Mouse (Mus musculus) retina, postnatal 7 days (tissue): ENCODE measurements around the gene Sec16b.

Source experiments
- DNase-seq: peaks from one replicate; pipeline ENCODE4 v3.0.0-alpha.2; 2012; ENCODE audit warnings: low read depth, low spot score

The Sec16b gene

DNA sequence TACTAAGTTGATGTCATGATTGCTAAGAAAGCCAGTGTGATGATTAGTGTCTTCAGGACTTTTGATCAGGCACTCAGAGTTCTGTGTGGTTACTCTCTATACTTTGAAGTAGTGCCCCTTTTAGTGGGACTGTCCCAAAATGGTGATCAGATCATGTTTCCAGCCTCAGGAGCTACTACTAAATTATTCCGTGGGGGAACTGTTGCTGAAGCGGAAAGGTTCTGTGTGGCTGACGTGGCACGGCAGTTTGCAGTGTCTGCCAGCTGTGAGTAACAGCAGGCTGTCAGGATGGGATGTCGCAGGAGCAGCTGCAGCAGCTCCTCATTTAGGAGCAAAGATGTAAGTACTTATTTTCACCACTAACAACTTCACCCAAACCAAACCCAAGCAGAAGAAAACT is at the start of gene Sec16b:
Sec16b (plus strand) TSS at position 207 of the 400 bp plus-strand sequence.
- DNase-seq, result no peak

DNA sequence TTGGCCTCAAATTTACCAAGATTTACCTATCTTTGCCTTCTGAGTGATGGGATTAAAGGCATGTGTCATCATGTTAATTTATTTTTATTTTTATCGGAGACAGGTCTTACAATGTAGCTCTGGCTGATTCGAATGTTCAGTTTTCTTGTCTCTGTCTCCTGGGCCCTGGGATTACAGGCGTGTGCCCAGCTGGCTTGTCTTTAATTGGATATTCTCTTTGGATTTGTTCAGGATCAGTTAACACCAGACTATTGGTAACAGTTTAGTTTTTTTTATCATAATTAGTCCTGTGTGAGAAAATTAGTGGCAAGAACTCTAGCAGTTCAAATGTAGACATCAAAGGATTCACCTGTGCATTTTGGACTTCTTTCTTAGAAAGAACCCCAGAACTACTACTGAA is 48.7 kb upstream of the Sec16b start:
- DNase-seq, result no peak

DNA sequence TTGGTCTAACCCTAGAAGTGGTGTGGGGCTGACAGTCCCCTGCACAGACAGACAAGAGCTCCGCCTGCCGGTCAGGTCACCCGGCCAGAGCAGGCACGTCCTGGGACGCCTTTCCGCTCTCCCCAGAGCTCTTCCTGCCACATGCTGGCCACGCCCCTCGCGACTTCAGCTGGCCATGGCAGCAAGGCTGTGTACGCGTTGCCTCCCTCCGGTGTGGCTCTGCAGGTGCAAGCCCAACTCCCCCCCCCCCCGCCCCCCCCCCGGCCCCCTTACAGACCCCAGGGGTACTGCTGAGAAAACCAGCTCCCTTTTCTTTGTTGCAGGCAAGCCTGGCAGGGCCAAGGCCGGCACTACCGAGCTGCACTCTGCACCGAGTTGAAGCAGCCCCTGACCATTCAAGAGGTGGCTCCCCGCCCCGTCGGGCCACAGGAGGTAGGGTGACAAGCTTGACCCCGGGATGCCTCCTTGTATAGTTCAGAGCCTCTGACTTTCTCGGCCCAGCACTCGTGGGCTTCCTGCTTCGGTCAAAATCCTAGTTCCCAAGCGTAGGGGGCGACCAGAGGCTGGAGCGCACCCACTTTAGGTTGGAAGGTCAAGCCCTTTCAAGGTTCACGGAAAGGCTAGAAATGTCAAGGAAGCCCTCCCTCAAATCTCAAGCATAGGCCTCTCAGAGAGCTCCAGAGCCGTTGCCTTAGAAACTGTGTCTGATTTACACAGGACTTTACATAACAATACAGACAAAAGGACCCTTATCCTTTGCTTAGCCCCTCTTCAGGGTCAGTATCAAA is 47.9 kb upstream of the Sec16b start, which contains the start of gene Cryzl2:
Cryzl2 (plus strand) TSS at position 157 of the 788 bp plus-strand sequence.
- peak; percentile 21 for DNase-seq

DNA sequence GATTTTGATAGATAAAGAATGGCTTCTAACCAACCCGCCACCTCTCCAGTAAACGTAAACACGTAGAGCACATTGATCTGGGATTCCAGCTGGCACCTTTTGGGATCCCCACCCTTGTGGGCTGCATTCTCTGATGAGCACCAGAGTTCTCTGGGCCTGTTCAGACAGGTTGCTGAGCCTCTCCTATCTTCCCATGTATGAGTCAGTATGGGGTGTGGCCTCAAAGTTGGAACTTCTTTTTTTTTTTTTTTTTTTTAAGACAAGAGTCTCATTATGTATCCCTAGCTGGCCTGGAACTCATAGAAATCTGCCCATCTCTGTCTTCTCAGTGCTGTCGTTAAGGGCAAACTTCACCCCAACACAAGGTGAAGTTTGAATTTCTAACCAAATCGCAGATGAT is 46.6 kb upstream of the Sec16b start:
- no peak for DNase-seq

DNA sequence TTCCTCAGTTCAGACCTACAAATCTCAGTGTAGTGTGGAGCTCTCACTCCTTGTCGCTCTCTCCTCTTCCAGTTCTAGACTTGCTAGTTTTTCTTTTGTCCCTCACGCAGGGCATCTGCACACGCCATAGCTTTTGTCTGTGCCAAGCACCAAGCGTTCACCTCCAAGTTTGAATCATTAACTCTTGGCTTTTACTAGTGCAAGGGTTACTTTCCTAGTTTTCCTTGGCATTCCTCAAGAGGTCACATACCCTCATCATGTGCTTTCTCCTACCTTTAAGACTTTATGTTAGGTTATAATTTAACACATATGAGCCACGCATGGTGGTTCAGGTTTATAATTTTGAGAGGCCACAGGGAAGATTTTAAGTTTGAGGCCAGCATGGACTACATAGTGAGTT is 45.3 kb upstream of the Sec16b start:
- no peak for DNase-seq

DNA sequence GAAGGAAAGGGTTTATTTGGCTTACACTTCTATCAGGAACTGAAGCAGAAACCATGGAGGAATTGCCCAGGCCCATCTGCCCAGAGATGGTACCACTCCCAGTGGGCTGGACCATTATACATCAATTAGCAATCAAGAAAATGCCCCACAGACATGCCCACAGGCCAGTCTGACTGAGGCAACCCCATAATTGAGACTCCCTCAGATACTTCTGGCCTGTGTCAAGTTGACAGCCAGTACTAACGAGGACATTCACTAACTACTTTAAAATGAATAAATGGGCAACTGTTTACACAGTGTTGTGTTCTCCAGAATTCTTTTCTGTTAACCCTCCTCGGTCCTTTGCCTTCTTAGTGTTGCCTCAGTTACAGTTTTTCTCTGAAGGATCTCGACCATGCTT is 44.2 kb upstream of the Sec16b start:
- no peak for DNase-seq

DNA sequence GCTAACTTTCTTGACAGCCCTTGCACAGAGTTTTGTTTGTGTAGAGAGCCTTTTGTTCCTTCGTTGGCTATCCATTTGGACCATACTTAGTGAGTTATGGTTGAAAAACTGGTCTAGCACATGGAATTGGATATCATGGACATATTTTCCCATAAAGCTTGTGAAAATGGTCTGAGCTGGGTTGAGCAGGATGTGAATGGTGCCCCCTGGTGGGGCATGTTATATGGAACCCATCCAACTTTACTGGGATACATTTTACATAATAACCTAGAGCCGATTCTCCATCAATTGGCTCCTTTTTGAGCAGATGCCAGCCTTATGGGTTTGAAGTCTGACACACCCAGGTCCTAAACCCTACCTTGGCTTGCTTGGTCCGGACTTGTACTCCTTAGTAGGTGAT is 41.3 kb upstream of the Sec16b start:
- no peak for DNase-seq

DNA sequence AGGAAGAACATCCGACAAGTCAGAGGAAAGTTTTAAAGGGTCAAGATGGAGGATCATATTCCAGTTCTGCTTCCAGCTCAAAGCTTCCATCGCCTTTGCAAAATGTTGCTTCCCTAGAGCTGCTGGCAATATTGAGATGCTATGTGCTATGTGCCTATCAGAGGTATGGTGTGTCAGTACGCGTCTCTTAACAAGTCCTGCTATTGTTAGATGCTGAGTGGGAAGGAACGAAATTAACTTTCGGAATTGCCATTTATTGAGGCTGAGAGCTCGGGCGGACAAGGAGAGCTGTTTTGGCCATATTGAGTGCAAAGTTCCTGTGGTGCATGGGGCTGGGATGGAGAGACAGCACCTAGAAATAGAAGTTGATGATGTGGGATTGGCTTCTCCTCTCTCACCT is 38.7 kb upstream of the Sec16b start:
- no peak for DNase-seq

DNA sequence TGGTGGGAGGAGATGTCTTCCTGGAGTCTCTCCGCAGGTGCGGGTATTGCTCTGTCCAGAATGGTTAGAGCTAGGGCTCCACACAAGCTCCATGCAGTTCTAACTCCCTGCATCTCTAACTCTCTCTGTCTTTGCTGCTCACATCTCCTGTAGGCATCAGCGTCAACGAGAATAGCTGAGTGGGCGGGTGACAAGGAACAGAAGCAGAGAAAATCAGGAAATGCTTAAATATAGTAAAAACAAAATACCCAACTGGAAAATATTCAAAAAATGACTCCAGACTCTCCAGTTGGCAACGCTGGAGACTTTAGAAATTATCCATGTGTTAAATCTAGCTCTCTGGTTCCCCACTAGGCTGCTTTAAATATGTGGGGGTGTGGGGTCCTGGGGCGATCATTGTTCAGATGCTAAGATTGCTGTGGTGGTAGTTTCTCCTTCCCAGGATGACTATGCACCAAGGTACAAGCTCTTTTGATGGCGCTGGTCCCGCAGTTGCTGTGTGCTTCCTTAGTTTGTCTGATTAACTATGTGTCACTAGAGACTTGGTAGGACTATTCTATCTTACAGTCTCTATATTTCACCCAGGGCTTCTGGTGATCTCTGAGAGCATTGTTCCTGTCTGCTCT is 35.7 kb upstream of the Sec16b start:
- DNase-seq, result no peak

DNA sequence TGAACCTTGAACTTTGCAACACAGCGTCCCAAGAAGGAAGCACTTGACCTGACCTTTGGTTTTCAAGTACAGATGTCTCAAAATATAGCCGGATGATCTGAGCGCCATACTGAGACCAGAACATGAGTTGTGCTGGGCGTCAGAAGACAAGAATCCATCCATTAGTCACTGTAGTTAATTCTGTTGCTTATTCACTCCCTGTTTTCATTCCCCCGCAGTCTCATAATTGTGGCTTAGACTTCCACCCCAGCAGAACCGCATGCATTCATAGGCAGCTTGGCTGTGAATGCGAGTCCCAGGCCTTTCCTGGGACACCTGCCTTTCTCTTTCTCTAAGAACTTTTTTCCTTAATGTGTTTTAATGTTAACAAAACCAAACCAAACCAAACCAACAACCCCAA is 33.8 kb upstream of the Sec16b start:
- no peak for DNase-seq

DNA sequence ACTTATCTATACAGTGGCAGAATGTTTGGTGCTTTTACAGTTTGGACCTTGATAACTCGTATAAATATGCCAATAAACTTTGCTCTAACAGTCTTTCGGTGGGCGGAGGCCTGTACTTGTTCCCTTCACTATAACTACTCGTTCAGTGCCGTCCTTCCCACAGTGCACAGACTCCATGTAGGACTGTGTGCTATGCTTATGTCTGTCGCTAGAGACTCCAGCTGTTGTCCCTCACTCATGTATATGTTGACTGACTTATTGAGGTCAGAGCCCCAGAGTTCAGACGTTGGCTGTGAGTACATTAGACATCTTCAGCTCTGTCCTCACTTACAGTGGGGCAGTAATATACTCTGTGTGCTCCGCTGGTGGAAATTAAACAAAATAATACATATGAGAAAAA is 31.7 kb upstream of the Sec16b start:
- DNase-seq, result no peak

DNA sequence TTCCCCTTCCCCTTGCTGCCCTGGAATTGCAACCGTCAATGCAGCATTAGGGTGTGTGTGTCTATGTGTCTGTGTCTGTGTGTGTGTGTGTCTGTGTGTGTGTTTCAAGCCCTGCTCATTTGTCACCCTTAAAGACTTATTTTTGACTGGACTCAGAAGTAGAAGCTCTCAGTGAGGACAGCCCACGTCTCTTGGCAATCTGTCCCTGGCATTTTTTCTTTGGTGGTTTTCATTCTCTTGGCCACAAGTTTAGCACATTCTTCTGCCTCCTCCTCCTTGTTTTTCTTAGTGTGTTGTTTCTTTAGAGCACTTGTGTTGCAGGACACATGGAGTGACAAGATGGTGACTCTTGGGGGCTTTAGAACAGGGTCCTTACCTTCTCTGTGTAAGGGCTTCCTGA is 30.3 kb upstream of the Sec16b start:
- DNase-seq, result no peak

DNA sequence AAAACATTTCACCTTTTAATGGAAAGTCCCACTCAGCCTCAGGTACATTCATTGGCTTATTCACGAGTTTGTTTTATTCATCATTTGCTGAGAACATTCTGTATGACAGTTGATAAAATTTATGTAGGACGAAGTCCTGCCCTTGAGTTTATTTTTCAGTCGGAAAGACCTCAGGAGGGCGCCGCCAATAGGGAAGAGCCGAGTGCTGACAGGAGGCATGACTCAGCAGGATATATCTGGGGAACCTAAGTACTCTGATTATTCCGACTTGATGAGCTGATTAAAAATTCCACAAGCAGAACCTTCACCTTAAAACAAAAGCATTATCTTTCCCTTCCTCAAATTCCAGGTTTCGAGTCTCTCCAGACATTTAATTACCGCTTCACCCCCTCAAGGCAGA is 26.4 kb upstream of the Sec16b start:
- no peak for DNase-seq

DNA sequence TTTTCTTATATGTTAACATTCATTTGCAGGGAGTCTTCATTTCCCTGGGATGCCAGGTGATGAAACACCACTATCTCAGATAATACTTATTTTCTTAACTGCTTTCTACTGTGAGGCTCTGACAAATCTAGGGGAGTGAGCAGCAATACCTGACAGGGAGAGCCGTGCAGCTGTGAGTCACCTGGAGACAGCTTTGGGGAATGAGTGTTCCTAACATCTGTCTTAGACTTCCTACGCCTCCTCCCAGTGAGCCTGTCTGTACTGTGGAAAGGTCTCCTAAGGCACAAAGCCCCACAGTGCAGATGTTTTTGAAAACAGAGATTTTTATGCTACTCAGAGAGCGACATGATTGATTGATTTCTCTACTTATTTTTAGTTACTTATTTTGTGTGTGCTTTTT is 25.6 kb upstream of the Sec16b start:
- no peak for DNase-seq

DNA sequence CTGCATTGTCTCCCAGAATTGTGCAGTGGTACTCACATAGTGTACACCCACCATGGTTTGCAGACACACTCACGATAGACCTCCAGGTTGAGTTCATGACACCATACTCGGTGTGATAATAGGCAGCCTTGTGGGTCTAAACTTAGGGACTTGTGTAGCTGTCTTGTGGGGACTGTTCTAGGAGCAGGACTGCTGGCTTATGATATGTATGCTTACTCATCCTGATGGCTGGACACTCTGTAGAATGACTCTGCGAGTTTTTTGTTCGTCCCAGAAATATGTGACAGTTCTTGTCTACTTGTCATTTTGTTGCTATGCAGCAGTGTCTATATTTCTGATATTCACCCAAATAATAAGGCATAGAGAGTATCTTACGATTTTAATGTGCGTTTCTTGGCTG is 24.9 kb upstream of the Sec16b start:
- no peak for DNase-seq

DNA sequence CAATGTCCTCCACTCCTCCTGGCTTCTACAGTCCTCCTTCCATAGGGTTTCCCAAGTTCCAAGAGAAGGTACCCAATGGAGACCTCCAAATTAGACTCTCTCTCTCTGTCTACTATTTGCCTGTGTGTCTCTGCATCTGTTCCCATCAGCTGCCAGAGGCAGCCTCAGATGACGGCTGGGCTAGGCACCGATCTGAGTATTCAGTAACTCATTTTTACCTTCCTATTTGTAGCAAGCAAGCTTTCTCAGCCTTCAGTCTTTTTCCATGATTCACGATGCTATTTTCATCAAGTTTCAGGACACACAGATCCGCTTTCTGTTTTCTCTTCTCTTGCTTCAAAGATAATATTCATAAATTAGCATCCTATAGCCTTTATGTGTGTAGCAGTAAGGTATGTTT is 22.4 kb upstream of the Sec16b start:
- DNase-seq, result no peak

DNA sequence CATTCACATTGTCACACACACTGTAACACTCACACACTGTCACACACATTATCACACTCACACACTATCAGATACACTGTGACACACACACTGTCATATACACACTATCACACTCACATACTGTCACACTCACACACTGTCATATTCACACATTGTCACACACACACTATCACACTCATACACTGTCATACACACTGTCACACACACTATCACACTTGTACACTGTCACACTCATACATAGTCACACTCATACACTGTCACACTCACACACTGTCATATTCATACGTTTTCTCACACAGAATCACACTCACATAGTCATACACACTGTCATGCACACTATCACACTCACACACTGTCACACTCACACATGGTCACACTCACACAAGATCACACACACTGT is 5.9 kb upstream of the Sec16b start:
- DNase-seq, result no peak

DNA sequence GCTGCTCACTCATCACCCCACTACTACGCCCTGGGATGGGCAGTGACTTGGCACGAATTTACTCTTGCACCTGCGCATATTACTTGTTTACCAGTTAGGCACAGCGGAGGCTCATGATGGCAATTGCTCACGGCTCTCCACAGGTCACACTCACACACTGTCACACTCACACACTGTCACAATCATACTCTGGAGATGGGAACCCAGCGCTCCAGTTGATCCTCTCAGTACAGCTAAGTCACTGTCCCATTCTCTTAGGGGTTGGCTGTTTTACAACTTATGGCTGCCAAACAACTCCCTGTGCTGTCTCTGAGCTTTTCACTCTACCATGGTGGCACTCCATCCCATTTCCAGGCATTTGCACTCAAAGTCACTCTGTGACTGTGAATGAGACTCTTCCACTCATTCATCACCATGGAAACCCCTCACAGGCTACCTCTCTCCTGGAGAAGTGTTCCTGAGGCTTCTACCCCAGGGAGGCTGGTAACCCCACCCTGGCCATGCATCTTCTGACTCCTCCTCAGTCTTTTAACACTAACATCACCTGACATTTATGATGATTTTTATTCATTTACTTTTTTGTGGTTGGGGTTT is 5.1 kb upstream of the Sec16b start:
- DNase-seq, result no peak

DNA sequence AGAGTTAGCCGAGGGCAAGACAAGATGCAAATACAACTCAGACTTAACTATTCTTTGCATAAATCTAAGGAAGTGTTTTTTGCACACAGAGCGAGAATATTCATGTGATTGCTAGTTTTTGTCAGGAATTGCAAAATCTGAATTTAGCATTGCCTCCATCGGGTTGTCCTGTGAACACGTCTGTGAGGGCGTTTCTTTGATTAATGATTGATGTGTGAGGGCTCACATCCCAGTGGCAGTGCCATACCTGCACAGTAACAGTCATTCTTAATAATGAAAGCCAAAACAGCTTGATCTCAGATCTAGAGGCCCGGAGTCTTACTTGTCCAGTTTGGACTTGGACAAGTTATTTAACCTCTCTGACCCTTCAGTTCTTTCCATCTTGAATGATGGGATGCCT is 3.5 kb upstream of the Sec16b start:
- DNase-seq, result no peak

DNA sequence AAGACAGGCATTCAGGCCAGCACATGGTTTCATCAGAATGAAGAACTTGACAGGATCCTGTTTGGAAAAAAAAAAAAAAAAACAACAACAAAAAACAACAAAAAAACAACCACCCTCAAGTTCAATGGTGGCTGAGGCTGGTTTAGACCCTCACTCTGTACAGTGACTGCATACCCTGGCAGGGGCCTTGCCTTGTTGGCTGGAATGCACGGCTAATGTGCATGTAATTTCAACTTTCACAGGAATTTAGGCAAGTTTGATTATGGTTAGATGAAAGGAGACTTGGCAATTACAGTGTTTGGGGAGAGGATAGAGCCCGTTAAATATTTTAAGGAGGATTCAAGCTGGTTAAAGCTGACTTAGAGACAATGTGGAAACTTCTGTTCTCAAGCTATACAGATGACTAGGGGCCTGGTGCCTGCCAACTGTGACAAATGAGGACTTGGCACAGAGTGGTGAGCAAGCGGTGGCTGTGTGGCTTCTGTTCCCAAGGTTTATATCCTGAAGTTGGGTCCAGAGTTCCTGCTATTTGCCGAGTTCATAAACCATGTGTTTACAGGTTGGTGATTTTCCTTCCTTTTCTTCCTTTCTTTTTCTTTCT is 567 bp downstream of the Sec16b start:
- no peak for DNase-seq

DNA sequence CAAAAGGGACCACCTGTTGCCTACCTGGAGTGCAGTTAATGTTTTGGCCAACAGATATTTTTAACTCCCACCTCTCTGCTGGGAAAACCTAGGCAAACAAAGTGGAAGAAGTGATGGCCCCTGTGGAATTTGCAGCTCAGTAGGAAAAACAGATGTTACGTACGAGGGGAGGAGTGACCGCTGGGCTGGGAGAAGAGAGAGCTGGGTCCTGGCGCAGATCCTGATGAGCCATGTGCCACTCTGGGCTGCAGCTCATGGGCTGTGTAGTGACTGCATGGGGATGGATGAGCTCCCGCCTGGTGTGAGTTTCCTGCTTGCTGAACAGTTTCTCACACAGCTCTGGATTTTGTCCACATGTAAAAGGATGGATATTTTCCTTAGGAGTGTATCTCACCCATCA is 1.3 kb downstream of the Sec16b start:
- no peak for DNase-seq

DNA sequence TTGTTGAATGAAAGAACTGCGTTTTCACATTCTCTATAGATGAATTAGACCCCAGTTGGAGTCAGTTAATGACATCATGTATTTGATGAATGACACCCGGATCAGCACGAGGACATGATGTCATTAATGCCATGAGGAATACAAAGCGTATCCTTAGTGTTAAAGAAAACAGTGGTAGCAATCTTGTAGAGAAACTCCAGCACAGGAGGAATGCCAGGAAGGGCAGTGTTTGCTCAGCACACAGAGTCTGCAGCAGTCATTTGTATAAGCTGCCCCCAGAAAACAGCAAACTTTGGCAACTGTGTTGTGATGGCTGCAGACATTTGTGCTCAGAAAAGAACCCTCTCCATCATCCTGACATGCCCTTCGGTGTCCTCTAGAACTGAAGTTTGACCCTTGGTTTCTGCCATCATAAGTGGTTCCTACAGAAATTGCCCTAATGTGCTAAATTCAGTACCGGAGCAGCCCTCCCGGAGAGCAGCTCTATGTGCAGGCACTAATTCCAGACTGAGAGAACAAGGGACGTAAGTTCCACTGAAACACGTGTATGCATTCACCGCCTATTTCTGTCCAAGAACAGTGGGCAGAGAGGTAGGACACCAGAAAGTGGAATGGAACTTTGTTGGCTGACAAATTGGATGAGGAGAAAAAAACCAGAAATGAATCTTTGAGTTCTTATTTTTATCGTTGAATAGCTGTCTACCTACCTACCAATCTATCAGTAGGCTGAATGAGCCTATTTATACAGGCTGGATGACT is 6.3 kb downstream of the Sec16b start:
- DNase-seq, result no peak
